Mouse (Mus musculus) midbrain, embryonic 13.5 days (tissue): ENCODE results near the gene Ubl4b. TPM values are rescaled to one million over a fixed set of nuclear protein-coding genes. Genes with fewer than 3 reads are reported as not detected.

Source experiments
- ATAC-seq: fragments of 200-750 bp; cut with Nextera tagmentation; 2 replicates; pipeline ENCODE4 v1.8.0; 2017; ENCODE audit warnings: mild to moderate bottlenecking, moderate TSS enrichment, moderate library complexity
- H3K27ac ChIP-seq: fragments of 300-500 bp; sonication (generic); 2 replicates; pipeline ENCODE4 v1.5.1; 2015; ENCODE audit warnings: inconsistent platforms, mild to moderate bottlenecking, moderate library complexity
- H3K27me3 ChIP-seq: fragments of 300-500 bp; sonication (generic); 2 replicates; pipeline ENCODE4 v1.6.1; 2015; ENCODE audit warnings: mild to moderate bottlenecking, inconsistent platforms
- H3K36me3 ChIP-seq: fragments of 300-500 bp; sonication (generic); 2 replicates; pipeline ENCODE4 v1.6.1; 2015; ENCODE audit warnings: mild to moderate bottlenecking, inconsistent platforms
- H3K4me1 ChIP-seq: fragments of 300-500 bp; sonication (generic); replicated peaks from 2 replicates; pipeline ENCODE4 v1.6.1; 2015; ENCODE audit warnings: inconsistent platforms
- H3K4me2 ChIP-seq: fragments of 300-500 bp; sonication (generic); replicated peaks from 2 replicates; pipeline ENCODE4 v1.6.1; 2015; ENCODE audit warnings: moderate library complexity, mild to moderate bottlenecking, inconsistent platforms
- H3K4me3 ChIP-seq: fragments of 300-500 bp; sonication (generic); replicated peaks from 2 replicates; pipeline ENCODE4 v1.5.1; 2015; ENCODE audit warnings: mild to moderate bottlenecking, inconsistent platforms
- H3K9ac ChIP-seq: fragments of 300-500 bp; sonication (generic); replicated peaks from 2 replicates; pipeline ENCODE4 v1.6.1; 2015; ENCODE audit warnings: mild to moderate bottlenecking, inconsistent platforms
- H3K9me3 ChIP-seq: fragments of 300-500 bp; sonication (generic); 2 replicates; pipeline ENCODE4 v1.6.1; 2016; ENCODE audit warnings: mild to moderate bottlenecking, inconsistent platforms
- WGBS: fragments of 180-500 bp; shearing (Covaris S2); methylation state at CpG from one replicate; pipeline ENCODE4 v1.1.7; 2015; 5-methylcytosine and 5-hydroxymethylcytosine counted together
- polyA plus RNA-seq: library from polyadenylated mRNA; unstranded; fragments of >200 nt; fragmentation: Nextera tagmentation; extraction: Ambion mirVana; gene quantifications from 2 replicates; pipeline ENCODE4 v1.2.1, GENCODE M21; 2015

Gene Ubl4b
- polyA plus RNA-seq, 1 experiment from 2014 or later, result not detected

GRCm38 (mm10) chr3:107562591-107562990 lies 7.7 kb upstream of the Ubl4b start:
- Histone ChIP-seq H3K9ac (no peak overlapping the region), H3K27me3 (no peaks in the 10 kb centered on the region), H3K4me2 (no peak overlapping the region), H3K4me3 (no peak overlapping the region), H3K4me1 (no peaks in the 10 kb centered on the region), H3K9me3 (no peaks in the 10 kb centered on the region), H3K27ac (no peak overlapping the region), H3K36me3 (no peaks in the 10 kb centered on the region)
- no peak for ATAC-seq
- WGBS, result 82% methylated on average over 4 of the region's 4 CpGs

DNA sequence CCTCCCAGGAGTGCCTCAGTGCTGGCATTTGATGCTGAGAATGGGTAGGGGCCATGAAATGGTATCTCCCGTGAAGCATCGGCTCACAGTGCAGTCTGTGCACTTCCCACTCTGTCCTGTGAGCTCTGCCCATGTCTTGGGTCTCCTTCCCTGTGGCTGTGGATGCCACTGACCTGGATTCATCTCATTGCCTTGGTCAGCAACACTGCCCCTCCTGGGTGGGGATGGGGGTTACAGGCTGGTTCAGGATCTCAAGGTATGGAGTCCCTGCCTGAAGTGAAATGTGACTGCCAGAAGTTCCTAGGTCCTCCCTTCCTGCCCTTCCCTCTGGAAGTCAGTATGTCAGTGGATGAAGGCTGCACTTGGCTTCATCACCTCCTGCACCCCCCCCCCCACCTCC lies 7.2 kb upstream of the Ubl4b start:
- ATAC-seq, result no peak
- WGBS, result 80% methylated on average over 2 of the region's 2 CpGs
- no peaks in the 10 kb centered on the region for H3K36me3 ChIP-seq
- no peak overlapping the region for H3K27ac ChIP-seq
- no peak overlapping the region for H3K9ac ChIP-seq
- H3K27me3 ChIP-seq, result no peaks in the 10 kb centered on the region
- no peak overlapping the region for H3K4me3 ChIP-seq
- H3K9me3 ChIP-seq, result no peaks in the 10 kb centered on the region
- no peak overlapping the region for H3K4me2 ChIP-seq
- H3K4me1 ChIP-seq, result no peaks in the 10 kb centered on the region

GRCm38 (mm10) chr3:107559183-107559582 lies 4.3 kb upstream of the Ubl4b start:
- 18% methylated on average over 3 of the region's 3 CpGs for WGBS
- Histone ChIP-seq H3K9me3 (no peaks in the 10 kb centered on the region), H3K9ac (no peak overlapping the region), H3K4me1 (no peaks in the 10 kb centered on the region), H3K27me3 (no peaks in the 10 kb centered on the region), H3K4me3 (no peak overlapping the region), H3K36me3 (no peaks in the 10 kb centered on the region), H3K27ac (no peak overlapping the region), H3K4me2 (no peak overlapping the region)
- peak; percentile 70 for ATAC-seq

DNA sequence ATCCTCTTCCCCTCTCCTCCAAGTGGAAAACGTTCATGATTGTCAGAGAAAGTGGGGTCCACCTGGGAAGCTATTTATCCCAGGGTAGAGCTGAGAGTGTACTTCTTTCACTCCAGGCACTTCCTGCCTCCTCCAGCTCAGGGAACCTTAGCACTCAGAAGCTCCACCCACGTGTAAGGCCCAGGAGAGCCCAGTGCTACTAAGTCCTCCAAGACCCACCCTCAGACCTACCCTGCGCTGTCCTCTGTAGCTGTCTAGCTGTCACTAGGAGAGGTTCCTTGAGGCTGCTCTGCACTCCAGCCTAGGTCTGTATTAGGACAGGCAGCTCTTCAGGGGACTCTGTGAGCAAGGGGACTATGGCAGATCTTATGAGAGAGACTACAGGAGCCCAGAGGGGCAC lies 3.9 kb upstream of the Ubl4b start:
- no peaks in the 10 kb centered on the region for H3K27me3 ChIP-seq
- H3K4me2 ChIP-seq, result no peak overlapping the region
- WGBS, result 30% methylated on average over 3 of the region's 3 CpGs
- ATAC-seq, result peak; percentile 59
- H3K4me1 ChIP-seq, result no peaks in the 10 kb centered on the region
- H3K9ac ChIP-seq, result no peak overlapping the region
- H3K36me3 ChIP-seq, result no peaks in the 10 kb centered on the region
- no peak overlapping the region for H3K27ac ChIP-seq
- no peak overlapping the region for H3K4me3 ChIP-seq
- no peaks in the 10 kb centered on the region for H3K9me3 ChIP-seq

- no peak overlapping the region for H3K27ac ChIP-seq
- WGBS, result 72% methylated on average over 17 of the region's 17 CpGs
- no peaks in the 10 kb centered on the region for H3K36me3 ChIP-seq
- H3K4me1 ChIP-seq, result no peaks in the 10 kb centered on the region
- no peak overlapping the region for H3K4me2 ChIP-seq
- H3K9me3 ChIP-seq, result no peaks in the 10 kb centered on the region
- H3K9ac ChIP-seq, result no peak overlapping the region
- no peaks in the 10 kb centered on the region for H3K27me3 ChIP-seq
- peak; percentile 36 for ATAC-seq
- H3K4me3 ChIP-seq, result no peak overlapping the region
These were observed 4.3 kb downstream of the Ubl4b start for GRCm38 (mm10) chr3:107550409-107551049.

- Histone ChIP-seq H3K4me3 (no peak overlapping the region), H3K27ac (no peak overlapping the region), H3K9ac (no peak overlapping the region), H3K9me3 (no peaks in the 10 kb centered on the region), H3K36me3 (no peaks in the 10 kb centered on the region), H3K4me1 (no peaks in the 10 kb centered on the region), H3K27me3 (no peaks in the 10 kb centered on the region), H3K4me2 (no peak overlapping the region)
- 73% methylated on average over 2 of the region's 2 CpGs for WGBS
- ATAC-seq, result peak; percentile 63
These were observed 7.9 kb downstream of the Ubl4b start for GRCm38 (mm10) chr3:107546956-107547355.

DNA sequence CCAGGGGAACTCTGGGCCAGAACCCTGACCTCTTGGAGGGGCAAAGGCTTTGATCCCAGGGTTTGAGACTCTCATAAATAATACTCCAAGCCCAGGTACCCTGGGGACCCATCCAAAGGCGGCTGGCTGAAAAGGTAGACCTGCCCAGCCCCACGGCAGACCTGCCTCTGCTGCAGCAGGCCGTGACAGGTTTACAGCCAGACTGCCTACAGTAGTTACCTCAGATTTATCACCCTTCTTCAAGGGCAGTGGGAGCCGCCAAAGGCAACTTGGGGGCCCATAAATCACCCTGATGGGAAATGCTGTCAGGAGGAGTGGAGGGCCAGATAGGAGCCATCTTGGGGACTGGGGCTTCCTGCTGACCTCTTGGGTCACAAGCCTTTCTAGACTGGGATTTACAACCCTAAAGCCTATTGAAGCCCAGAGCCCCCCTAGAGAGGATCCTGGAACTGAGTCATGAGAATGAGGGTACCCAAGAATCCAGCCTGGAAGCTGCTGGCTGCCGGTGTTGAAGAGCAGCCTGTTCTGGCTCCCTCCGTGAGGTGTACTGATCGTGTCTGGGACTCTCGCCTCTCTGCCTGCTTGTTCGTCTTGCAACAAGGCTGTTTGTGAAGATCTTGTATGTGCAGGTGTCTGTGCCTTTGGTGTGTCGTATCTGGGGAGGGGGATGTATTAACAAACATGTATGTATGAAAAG lies 9.0 kb downstream of the Ubl4b start:
- no peak for ATAC-seq
- Histone ChIP-seq H3K4me3 (no peak overlapping the region), H3K4me2 (no peak overlapping the region), H3K27me3 (no peaks in the 10 kb centered on the region), H3K36me3 (no peaks in the 10 kb centered on the region), H3K9me3 (no peaks in the 10 kb centered on the region), H3K4me1 (no peaks in the 10 kb centered on the region), H3K9ac (no peak overlapping the region), H3K27ac (no peak overlapping the region)
- 82% methylated on average over 10 of the region's 10 CpGs for WGBS

GRCm38 (mm10) chr3:107545278-107545677 lies 9.6 kb downstream of the Ubl4b start:
- WGBS, result 79% methylated on average over 5 of the region's 5 CpGs
- Histone ChIP-seq H3K4me1 (no peaks in the 10 kb centered on the region), H3K27me3 (no peaks in the 10 kb centered on the region), H3K9me3 (no peaks in the 10 kb centered on the region), H3K4me3 (no peak overlapping the region), H3K4me2 (no peak overlapping the region), H3K9ac (no peak overlapping the region), H3K27ac (no peak overlapping the region), H3K36me3 (no peaks in the 10 kb centered on the region)
- no peak for ATAC-seq

DNA sequence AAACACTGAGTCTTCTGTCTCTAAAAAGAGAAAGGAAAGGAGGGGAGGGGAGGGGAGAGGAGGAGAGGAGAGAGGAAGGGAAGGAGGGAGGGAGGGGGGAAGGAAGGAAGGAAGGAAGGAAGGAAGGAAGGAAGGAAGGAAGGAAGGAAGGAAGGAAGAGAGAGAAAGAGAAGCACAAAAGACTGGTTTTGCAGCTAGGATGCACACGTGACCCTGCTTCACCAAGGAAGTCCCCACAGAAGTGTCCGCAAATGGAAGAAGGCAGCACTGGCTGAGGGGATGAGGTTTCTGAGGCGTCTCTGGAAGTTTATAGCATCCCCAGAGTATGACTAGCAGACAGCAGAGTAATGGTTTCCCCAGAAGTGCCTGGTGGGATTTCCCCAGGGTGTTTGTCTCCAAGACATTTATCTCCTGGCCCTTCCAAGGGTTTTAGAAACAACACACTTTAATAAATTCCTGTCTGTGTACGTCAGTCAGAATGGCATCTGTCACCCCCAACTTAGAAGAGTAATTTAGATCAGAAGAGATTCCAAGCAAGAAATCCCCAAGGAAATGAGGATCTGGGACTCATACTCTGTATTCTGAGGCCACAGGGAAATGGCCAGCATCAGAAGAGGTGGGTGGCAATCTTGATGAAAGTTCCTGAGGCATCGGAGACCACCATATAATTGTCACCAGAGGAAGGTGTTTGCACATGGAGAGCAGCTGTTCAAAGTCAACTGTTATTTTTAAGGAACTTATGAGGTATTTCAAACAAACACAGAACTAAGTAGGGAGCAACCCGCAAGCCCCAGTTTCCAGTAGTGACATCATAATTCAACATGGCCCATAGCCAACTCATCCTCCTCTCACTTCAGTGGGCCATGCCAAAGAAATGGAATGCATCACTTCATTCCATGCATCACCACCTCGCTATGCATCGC lies 11.5 kb downstream of the Ubl4b start:
- no peak for ATAC-seq
- no peaks in the 10 kb centered on the region for H3K9me3 ChIP-seq
- no peak overlapping the region for H3K4me2 ChIP-seq
- WGBS, result 84% methylated on average over 8 of the region's 8 CpGs
- H3K4me1 ChIP-seq, result no peaks in the 10 kb centered on the region
- no peak overlapping the region for H3K27ac ChIP-seq
- H3K4me3 ChIP-seq, result no peak overlapping the region
- H3K27me3 ChIP-seq, result no peaks in the 10 kb centered on the region
- H3K36me3 ChIP-seq, result no peaks in the 10 kb centered on the region
- no peak overlapping the region for H3K9ac ChIP-seq

DNA sequence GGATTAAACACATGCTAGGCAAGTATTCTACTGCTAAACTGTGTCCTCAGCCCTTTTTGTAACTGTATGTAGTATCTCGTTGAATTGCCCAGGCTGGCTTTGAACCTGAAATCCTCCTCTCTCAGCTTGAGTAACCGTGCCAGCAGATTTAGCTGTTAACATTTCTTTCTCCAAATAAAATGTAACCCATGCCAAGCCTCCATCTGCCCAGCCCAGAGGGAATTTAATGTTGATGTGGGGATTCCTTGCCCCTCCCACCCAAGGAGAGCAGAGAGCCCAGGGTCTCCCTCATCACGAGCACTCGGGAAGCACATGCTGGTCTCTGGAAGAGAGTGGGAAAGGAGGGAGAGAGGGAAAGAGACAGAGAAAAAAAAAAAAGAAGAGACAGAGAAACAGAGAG lies 12.3 kb downstream of the Ubl4b start:
- H3K36me3 ChIP-seq, result no peaks in the 10 kb centered on the region
- H3K27me3 ChIP-seq, result no peaks in the 10 kb centered on the region
- H3K4me3 ChIP-seq, result no peak overlapping the region
- H3K4me1 ChIP-seq, result peaks cover under 1% of the 10 kb centered on the region; the same call in 1 of the 2 replicates
- ATAC-seq, result no peak
- H3K9me3 ChIP-seq, result no peaks in the 10 kb centered on the region
- no peak overlapping the region for H3K4me2 ChIP-seq
- no peak overlapping the region for H3K27ac ChIP-seq
- WGBS, result 64% methylated on average over 4 of the region's 4 CpGs
- H3K9ac ChIP-seq, result no peak overlapping the region

DNA sequence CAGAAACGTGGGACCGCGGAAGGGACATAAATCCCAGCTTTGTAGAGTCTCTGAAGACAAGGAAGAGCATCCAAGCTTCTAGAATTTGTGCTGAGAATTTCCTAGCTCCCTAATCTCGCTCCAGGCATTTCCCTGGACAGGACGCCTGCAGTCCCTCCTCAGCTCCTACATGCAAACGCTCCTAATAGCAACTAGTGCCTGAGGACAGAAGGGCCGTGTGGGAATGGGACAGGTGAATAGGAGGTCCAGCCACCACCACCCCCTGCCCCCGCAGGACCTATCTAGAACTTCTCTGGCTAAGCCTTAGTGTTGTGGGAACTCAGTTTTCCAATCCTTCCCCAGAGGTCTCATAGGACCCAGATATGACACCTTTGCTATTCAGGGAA lies 17.4 kb downstream of the Ubl4b start:
- Histone ChIP-seq H3K36me3 (no peaks in the 10 kb centered on the region), H3K9me3 (no peaks in the 10 kb centered on the region), H3K4me1 (peaks cover 16% of the 10 kb centered on the region), H3K27ac (peak overlapping the region; percentile 87), H3K27me3 (no peaks in the 10 kb centered on the region), H3K9ac (peak overlapping the region; percentile 64; the same call in 1 of the 2 replicates), H3K4me2 (peak overlapping the region; percentile 53), H3K4me3 (peak overlapping the region; percentile 28)
- WGBS, result 38% methylated on average over 8 of the region's 8 CpGs
- ATAC-seq, result peak; percentile 60
